Mouse (Mus musculus) heart, embryonic 14.5 days (tissue): ENCODE measurements around the gene Cidec. TPM values are rescaled to one million over a fixed set of nuclear protein-coding genes. Genes with fewer than 3 reads are reported as not detected.

ENCODE experiments used
- ATAC-seq: fragments of 200-750 bp; cut with Nextera tagmentation; 2 replicates; pipeline ENCODE4 v1.8.0; 2017; ENCODE audit warnings: low read depth, moderate TSS enrichment; ENCODE audit not compliant: insufficient number of reproducible peaks, insufficient read depth, low FRiP score
- H3K27ac ChIP-seq, 2 experiments: fragments of 200-500 bp in 1 of 2; fragments of 300-500 bp in 1 of 2; sonication (generic) in 1 of 2; replicated peaks in 1 of 2; 2 replicates each; pipeline ENCODE4 v1.5.1; 2012 to 2014; ENCODE audit warnings: low read depth in 2 of 2, low read length in 2 of 2, control low read depth in 1 of 2, mild to moderate bottlenecking in 1 of 2, mixed read lengths in 1 of 2; ENCODE audit not compliant: control insufficient read depth in 1 of 2, insufficient read depth in 1 of 2
- H3K27me3 ChIP-seq: fragments of 300-500 bp; sonication (generic); 2 replicates; pipeline ENCODE4 v1.6.1; 2014; ENCODE audit warnings: mild to moderate bottlenecking, low read length, control low read depth; ENCODE audit not compliant: control insufficient read depth, insufficient read depth
- H3K36me3 ChIP-seq: fragments of 300-500 bp; sonication (generic); 2 replicates; pipeline ENCODE4 v1.6.1; 2014; ENCODE audit warnings: mild to moderate bottlenecking, control low read depth, low read length, mixed read lengths; ENCODE audit not compliant: control insufficient read depth, insufficient read depth
- H3K4me1 ChIP-seq, 2 experiments: fragments of 200-500 bp in 1 of 2; fragments of 300-500 bp in 1 of 2; sonication (generic) in 1 of 2; 2 replicates each; pipeline ENCODE4 v1.6.1; 2012 to 2014; ENCODE audit warnings: low read length in 2 of 2, control low read depth in 1 of 2, mixed read lengths in 1 of 2; ENCODE audit not compliant: control insufficient read depth in 2 of 2, insufficient read depth in 2 of 2
- H3K4me2 ChIP-seq: fragments of 300-500 bp; sonication (generic); 2 replicates; pipeline ENCODE4 v1.6.1; 2014; ENCODE audit warnings: mild to moderate bottlenecking, low read length
- H3K4me3 ChIP-seq, 2 experiments: fragments of 200-500 bp in 1 of 2; fragments of 300-500 bp in 1 of 2; sonication (generic) in 1 of 2; 2 replicates each; pipeline ENCODE4 v1.5.1; 2012 to 2014; ENCODE audit warnings: low read length in 2 of 2, mild to moderate bottlenecking in 2 of 2, control low read depth in 1 of 2, low read depth in 1 of 2, moderate library complexity in 1 of 2; ENCODE audit not compliant: control insufficient read depth in 1 of 2, insufficient read depth in 1 of 2
- H3K9ac ChIP-seq: fragments of 300-500 bp; sonication (generic); 2 replicates; pipeline ENCODE4 v1.6.1; 2014; ENCODE audit warnings: mild to moderate bottlenecking, low read length
- H3K9me3 ChIP-seq: fragments of 300-500 bp; sonication (generic); 2 replicates; pipeline ENCODE4 v1.6.1; 2016; ENCODE audit warnings: low read length, control low read depth; ENCODE audit not compliant: control insufficient read depth
- WGBS: fragments of 180-500 bp; shearing (Covaris S2); extraction: QIAGEN DNeasy Blood & Tissue Kit; methylation state at CpG from one replicate; pipeline ENCODE4 v1.1.7; 2014; 5-methylcytosine and 5-hydroxymethylcytosine counted together
- polyA plus RNA-seq: library from polyadenylated mRNA; unstranded; fragments of >200 nt; fragmentation: Nextera tagmentation; extraction: Ambion mirVana; gene quantifications from 2 replicates; pipeline ENCODE4 v1.2.1, GENCODE M21; 2014

Gene Cidec
- polyA plus RNA-seq, 1 experiment from 2014 or later, result not detected

DNA sequence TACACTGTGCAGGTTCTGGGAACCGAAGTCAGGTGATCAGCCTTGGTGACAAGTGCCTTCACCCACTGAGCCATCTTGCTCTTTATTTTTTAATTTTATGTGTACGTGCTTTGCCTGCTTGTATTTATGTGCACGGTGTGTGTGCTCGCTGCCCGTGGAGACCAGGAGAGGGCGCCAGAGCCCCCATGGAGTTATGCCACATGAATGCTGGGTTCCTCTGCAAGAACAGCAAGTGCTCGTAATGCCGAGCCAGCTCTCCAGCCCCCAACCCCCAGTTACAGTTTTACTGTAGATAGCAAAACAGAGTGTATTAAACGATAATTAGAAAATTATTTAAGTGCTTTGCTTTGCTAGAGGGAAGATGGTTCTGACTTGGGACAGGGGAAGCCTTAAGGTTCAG is 28.9 kb downstream of the Cidec start:
- no peaks in the 10 kb centered on the region for H3K9me3 ChIP-seq
- H3K36me3 ChIP-seq, result peaks cover 17% of the 10 kb centered on the region; the same call in 1 of the 2 replicates
- no peak overlapping the region for H3K9ac ChIP-seq
- no peak for ATAC-seq
- no peak overlapping the region for H3K27ac ChIP-seq
- no peak overlapping the region for H3K4me2 ChIP-seq
- no peak overlapping the region for H3K4me3 ChIP-seq
- H3K4me1 ChIP-seq, result no peaks in the 10 kb centered on the region
- no peaks in the 10 kb centered on the region for H3K27me3 ChIP-seq
- 75% methylated on average over 9 of the region's 9 CpGs for WGBS

DNA sequence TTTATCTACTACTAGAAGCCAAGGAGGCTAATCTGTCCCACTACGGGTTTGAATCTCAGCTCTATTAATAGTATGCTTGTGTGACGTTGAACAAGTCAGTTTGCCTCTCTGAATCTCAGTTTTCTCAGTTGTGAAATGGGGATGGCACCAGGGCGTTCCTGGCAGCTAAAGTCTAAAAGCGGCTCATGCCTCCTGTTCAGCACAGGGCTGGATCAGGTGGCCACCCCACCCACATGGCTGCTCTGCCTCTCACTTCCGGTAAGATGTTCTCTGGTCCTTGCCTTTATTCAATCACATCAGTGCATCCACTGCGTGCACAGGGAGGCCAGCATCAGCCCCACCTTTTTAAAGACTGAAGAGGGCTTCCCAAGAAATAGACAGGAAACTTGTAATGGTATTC is 30.1 kb downstream of the Cidec start:
- no peaks in the 10 kb centered on the region for H3K9me3 ChIP-seq
- no peak overlapping the region for H3K4me3 ChIP-seq
- no peaks in the 10 kb centered on the region for H3K27me3 ChIP-seq
- no peak for ATAC-seq
- 69% methylated on average over 6 of the region's 6 CpGs for WGBS
- peaks cover 17% of the 10 kb centered on the region; the same call in 1 of the 2 replicates for H3K36me3 ChIP-seq
- no peaks in the 10 kb centered on the region for H3K4me1 ChIP-seq
- H3K4me2 ChIP-seq, result no peak overlapping the region
- H3K27ac ChIP-seq, result no peak overlapping the region
- no peak overlapping the region for H3K9ac ChIP-seq

DNA sequence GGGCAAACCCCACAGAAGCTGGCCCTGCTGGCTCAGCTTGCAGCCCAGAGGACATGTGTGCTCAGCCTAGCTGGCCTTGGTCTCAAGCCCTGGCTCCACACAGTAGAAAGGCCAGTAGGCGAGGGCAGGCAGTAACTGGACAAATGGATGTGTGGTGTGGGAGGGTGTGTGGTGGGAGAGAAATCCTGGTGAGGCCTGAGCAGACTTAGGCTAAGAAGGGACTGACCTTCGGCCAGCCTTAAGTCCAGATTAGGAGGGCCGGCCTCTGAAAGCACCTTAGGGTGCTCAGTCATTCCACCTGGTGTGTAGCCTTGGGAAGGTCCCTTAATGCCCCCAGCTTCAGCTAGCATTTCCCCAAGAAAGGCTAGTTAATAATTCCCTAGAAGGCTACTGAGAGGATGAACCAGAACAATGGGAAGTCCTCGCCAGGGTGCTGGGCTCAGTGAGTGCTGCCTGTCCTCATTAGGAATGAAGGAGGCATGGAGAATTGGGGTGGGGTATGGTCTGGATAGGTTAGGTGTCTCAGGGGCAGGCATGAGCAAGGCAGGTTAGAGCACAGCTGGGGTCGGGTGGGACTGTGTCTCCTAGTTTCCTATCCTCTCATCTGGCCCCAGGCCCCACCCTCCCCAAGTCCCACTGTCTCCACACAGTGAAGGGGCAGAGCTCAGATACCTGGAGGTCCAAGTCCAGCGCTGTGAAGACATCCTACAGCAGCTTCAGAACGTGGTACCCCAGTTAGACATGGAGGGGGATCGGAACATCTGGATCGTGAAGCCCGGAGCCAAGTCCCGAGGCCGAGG is 30.7 kb downstream of the Cidec start:
- Histone ChIP-seq H3K27me3 (no peaks in the 10 kb centered on the region), H3K36me3 (peaks cover 17% of the 10 kb centered on the region; the same call in 1 of the 2 replicates), H3K4me2 (no peak overlapping the region), H3K27ac (no peak overlapping the region), H3K9me3 (no peaks in the 10 kb centered on the region), H3K9ac (no peak overlapping the region), H3K4me3 (no peak overlapping the region), H3K4me1 (no peaks in the 10 kb centered on the region)
- ATAC-seq, result no peak
- WGBS, result 68% methylated on average over 12 of the region's 12 CpGs

DNA sequence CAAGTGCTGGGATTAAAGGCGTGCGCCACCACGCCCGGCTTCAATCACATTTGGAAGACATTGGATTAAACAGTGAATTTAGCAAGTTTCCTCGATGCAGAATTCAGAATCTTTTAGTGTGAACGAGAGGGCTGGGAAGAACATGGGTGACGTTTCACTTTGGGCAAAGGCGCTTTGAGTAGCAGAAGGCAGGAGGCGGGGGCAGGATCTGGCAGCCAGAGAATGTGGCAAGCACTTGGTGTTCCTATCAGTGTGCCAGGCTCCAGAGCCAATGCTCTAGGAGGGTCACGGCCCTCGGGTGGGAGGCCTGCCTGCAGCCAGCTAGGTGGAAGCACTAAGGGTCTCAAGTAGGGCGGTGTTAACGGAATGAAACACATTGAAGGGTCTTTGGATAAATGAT is 33.5 kb downstream of the Cidec start:
- Histone ChIP-seq H3K27me3 (no peaks in the 10 kb centered on the region), H3K4me3 (no peak overlapping the region), H3K4me1 (no peaks in the 10 kb centered on the region), H3K9me3 (no peaks in the 10 kb centered on the region), H3K9ac (no peak overlapping the region), H3K36me3 (0 out of 2 replicates have a peak, but pooled peaks cover 9% of the 10 kb centered on the region), H3K27ac (no peak overlapping the region), H3K4me2 (no peak overlapping the region)
- no peak for ATAC-seq
- 85% methylated on average over 13 of the region's 13 CpGs for WGBS

DNA sequence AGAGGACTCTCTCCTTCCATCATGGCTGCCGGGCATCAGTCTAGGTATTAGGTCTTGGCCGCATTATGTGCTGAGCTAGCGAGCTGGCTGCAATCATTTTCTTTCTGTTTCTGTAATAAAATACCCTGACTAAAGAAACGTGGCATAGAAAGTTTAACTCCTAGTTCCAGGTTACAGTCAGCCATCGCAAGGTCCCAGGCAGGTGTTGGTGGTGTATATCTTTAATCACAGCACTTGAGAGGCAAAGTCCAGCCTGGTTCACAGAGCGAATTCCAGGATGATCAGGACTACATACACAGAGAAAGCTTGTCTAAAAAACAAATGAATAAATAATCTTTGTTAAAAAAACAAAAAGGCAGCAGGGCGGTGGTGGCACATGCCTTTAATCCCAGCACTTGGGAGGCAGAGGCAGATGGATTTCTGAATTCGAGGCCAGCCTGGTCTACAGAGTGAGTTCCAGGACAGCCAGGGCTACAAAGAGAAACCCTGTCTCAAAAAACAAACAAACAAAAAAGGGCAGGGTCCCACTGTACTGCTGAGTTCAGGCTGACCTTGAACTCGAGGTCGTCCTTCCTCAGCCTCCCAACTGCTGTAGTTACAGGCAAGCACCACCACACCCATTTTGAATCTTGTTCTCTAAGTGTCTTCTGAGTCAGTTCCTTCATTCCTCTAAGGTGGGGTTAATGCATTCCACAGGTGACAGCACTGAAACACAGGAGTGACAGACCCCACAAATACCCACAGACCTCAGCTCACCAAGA is 39.1 kb downstream of the Cidec start:
- WGBS, result 87% methylated on average over 10 of the region's 10 CpGs
- Histone ChIP-seq H3K4me2 (no peak overlapping the region), H3K36me3 (peaks cover 7% of the 10 kb centered on the region; the same call in 1 of the 2 replicates), H3K9ac (no peak overlapping the region), H3K27me3 (no peaks in the 10 kb centered on the region), H3K27ac (no peak overlapping the region), H3K9me3 (no peaks in the 10 kb centered on the region), H3K4me3 (no peak overlapping the region), H3K4me1 (peaks cover 4 to 12% of the 10 kb centered on the region in 2 experiments)
- no peak for ATAC-seq

DNA sequence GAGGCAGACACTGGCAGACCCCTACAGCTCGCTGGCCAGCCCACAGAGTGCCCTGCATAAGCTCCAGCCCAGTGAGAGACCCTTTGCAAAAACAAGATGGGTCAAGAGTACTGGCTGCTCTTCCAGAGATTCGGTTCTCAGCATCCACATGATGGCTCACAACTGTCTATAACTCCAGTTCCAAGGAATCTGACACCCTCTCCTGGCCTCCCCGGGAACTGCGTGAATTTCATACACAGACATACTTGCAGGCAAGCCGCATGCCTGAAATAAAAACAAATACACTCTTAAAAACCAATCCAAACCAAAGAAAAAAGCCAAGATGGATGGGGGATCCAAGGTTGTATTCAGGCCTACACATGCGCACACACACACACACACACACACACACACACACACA is 40.1 kb downstream of the Cidec start:
- peaks cover 13% of the 10 kb centered on the region for H3K36me3 ChIP-seq
- H3K9ac ChIP-seq, result no peak overlapping the region
- H3K27ac ChIP-seq, result no peak overlapping the region
- ATAC-seq, result no peak
- no peak overlapping the region for H3K4me2 ChIP-seq
- peaks cover 4 to 12% of the 10 kb centered on the region in 2 experiments for H3K4me1 ChIP-seq
- H3K27me3 ChIP-seq, result no peaks in the 10 kb centered on the region
- H3K4me3 ChIP-seq, result no peak overlapping the region
- 91% methylated on average over 6 of the region's 6 CpGs for WGBS
- H3K9me3 ChIP-seq, result no peaks in the 10 kb centered on the region

DNA sequence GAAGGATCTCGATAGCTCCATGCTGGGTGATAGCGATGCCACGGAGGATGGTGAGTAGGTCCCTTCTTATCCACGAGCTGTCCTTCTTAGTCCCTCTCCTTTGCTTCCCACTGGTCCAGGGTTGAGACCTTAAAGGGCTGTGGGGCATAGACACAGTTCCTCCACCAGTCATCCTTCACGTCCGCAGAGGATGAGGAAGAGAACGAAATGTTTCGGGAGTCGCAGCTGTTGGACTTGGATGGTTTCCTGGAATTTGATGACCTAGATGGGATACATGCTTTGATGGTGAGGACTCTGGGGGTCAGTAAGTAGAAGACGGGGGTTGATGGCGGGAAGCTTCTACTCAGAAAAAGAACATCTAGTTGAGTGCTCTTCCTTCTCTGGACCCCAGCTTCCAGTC is 40.7 kb downstream of the Cidec start:
- Histone ChIP-seq H3K4me1 (peaks cover 4 to 12% of the 10 kb centered on the region in 2 experiments), H3K4me3 (no peak overlapping the region), H3K4me2 (no peak overlapping the region), H3K27ac (no peak overlapping the region), H3K36me3 (peaks cover 20% of the 10 kb centered on the region), H3K9me3 (no peaks in the 10 kb centered on the region), H3K27me3 (no peaks in the 10 kb centered on the region), H3K9ac (no peak overlapping the region)
- no peak for ATAC-seq
- 90% methylated on average over 11 of the region's 11 CpGs for WGBS
